Mouse (Mus musculus): ENCODE results near the gene Ankrd61. TPM values are rescaled to one million over a fixed set of nuclear protein-coding genes. Genes with fewer than 3 reads are reported as not detected.

Gene Ankrd61
- polyA plus RNA-seq, 1 experiment from 2014 or later: 0.48 TPM

DNA sequence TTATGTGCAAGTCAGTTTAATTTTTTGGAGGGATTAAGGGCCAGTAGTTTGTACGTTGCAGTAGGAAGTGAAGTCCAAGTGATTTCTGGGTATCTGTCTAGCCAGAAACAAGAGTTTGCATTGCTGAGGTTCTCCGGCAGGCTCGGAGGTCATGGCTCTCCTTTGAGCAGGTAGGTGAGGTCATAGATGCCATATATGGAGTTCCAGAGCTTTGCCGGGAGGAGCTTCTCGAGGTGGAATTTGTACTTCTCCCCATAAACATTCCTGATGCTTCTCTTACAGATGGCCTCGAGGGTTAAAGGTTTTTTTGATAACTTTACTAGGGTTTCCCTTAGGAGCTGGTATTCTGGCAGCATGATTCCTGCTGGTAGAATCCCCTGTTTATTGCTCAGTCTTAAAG is 6.7 kb downstream of the Ankrd61 start:
- Histone ChIP-seq H3K36me3 (peaks cover 85% of the 10 kb centered on the region), H3K9ac (no peak overlapping the region), H3K27ac (no peak overlapping the region), H3K4me2 (no peak overlapping the region), H3K4me3 (no peak overlapping the region), H3K4me1 (no peaks in the 10 kb centered on the region), H3K9me3 (no peaks in the 10 kb centered on the region), H3K27me3 (no peaks in the 10 kb centered on the region)
- ATAC-seq (ENCODE audit: insufficient number of reproducible peaks, insufficient read depth, low FRiP score, low TSS enrichment, low read depth): no peak
- WGBS: 79% methylated on average over 6 of the region's 6 CpGs

DNA sequence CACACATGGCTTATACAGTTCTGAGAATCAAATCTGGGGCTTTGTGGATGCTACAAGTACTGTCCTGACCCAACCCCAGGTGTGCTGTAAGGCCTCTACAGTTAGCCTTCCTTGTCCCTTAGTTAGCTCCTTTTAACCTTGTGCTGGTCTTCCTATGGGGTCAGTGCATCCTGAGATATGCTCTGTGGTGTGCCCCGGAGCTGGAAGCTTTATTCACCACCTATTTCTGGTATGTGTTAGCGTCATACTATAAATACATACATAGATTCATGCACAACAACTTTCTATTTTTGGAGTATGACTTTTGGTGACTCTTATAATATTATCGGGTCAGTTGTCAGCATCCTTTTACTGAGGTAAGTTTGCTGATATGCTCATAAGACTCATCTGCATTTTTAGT is 12.2 kb downstream of the Ankrd61 start:
- no peak for ATAC-seq (ENCODE audit: insufficient number of reproducible peaks, insufficient read depth, low FRiP score, low TSS enrichment, low read depth)
- Histone ChIP-seq H3K4me3 (no peak overlapping the region), H3K36me3 (peaks cover 97% of the 10 kb centered on the region), H3K4me2 (no peak overlapping the region), H3K27ac (no peak overlapping the region), H3K4me1 (no peaks in the 10 kb centered on the region), H3K9ac (no peak overlapping the region), H3K9me3 (no peaks in the 10 kb centered on the region), H3K27me3 (no peaks in the 10 kb centered on the region)
- 95% methylated on average over 3 of the region's 3 CpGs for WGBS

DNA sequence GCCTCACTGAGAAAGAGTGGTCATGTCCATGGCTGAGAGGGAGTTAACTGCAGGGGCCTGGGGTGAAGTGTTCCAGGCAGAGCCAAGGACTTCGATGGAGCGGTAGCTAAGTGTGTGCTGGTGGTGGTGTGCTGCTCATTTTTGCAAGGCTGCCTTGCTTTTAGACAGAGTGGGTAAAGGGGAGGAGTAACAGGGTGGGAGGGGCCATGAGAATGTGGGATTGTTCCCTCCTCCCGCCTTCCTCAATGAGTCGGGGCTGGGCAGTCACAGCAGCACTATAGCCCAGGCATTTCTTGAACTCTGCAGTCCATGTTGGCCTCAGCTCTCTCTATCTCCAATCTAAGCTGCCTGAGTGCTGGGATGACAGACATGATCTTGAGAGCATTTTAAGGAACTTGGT is 22.9 kb downstream of the Ankrd61 start:
- Histone ChIP-seq H3K27me3 (no peaks in the 10 kb centered on the region), H3K9ac (no peak overlapping the region), H3K4me3 (no peak overlapping the region), H3K27ac (no peak overlapping the region), H3K9me3 (no peaks in the 10 kb centered on the region), H3K36me3 (peaks cover 72% of the 10 kb centered on the region), H3K4me1 (no peaks in the 10 kb centered on the region), H3K4me2 (no peak overlapping the region)
- ATAC-seq (ENCODE audit: insufficient number of reproducible peaks, insufficient read depth, low FRiP score, low TSS enrichment, low read depth): no peak
- WGBS: 79% methylated on average over 4 of the region's 4 CpGs

DNA sequence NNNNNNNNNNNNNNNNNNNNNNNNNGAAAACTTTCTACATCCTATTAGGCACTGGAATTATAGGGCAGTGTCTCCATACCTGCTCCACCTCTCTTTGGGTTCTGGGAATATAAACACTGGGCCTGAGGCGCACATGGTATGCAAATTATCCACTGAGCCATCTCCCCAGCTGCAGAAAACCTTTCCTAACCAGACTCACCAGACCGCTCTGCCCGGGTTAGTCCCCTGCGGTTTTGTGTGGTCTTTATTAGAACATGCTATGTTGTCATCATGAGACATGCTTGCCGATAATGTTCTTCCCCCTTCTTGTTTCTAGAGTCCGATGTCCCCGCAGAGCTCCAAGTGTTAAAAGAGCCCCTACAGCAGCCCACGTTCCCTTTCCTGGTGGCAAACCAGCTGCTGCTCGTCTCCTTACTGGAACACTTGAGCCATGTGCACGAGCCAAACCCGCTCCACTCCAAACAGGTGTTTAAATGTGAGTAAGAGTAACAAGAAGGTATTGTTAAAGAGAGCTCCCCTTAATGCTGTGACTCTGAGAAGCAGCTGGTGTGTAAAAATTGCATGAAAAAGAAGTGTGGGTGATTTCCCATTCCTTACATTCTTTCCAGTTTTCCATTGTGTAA is 25.8 kb downstream of the Ankrd61 start:
- H3K4me1 ChIP-seq: no peaks in the 10 kb centered on the region
- H3K4me3 ChIP-seq: no peak overlapping the region
- no peak overlapping the region for H3K27ac ChIP-seq
- peaks cover 44% of the 10 kb centered on the region for H3K36me3 ChIP-seq
- H3K9me3 ChIP-seq: no peaks in the 10 kb centered on the region
- no peak overlapping the region for H3K4me2 ChIP-seq
- WGBS: 83% methylated on average over 11 of the region's 11 CpGs
- no peaks in the 10 kb centered on the region for H3K27me3 ChIP-seq
- H3K9ac ChIP-seq: no peak overlapping the region
- ATAC-seq (ENCODE audit: insufficient number of reproducible peaks, insufficient read depth, low FRiP score, low TSS enrichment, low read depth): no peak

Other genes starting within 250 kb of the Ankrd61 start
- gene Usp42, start 165.4 kb downstream of the Ankrd61 start, polyA plus RNA-seq (2015; fragmentation: Nextera tagmentation; extraction: Ambion mirVana): 24.2 and 27.2 TPM in 2 replicates
- 42.5 and 43.2 TPM in 2 replicates for gene Eif2ak1, start 79.9 kb downstream of the Ankrd61 start, polyA plus RNA-seq (2015; fragmentation: Nextera tagmentation; extraction: Ambion mirVana)
- 86.4 and 95.4 TPM in 2 replicates for gene Aimp2, start 12.2 kb upstream of the Ankrd61 start, polyA plus RNA-seq (2015; fragmentation: Nextera tagmentation; extraction: Ambion mirVana)
- gene Pms2, start 12.3 kb upstream of the Ankrd61 start, polyA plus RNA-seq (2015; fragmentation: Nextera tagmentation; extraction: Ambion mirVana): 29.4 and 33.0 TPM in 2 replicates
- 0.98 and 1.0 TPM in 2 replicates for gene Gm42421, start 30.5 kb upstream of the Ankrd61 start, polyA plus RNA-seq (2015; fragmentation: Nextera tagmentation; extraction: Ambion mirVana)
- 0.52 and 0.88 TPM in 2 replicates for gene Rsph10b, start 35.4 kb upstream of the Ankrd61 start, polyA plus RNA-seq (2015; fragmentation: Nextera tagmentation; extraction: Ambion mirVana)
- 79.6 and 82.0 TPM in 2 replicates for gene Ccz1, start 117.2 kb upstream of the Ankrd61 start, polyA plus RNA-seq (2015; fragmentation: Nextera tagmentation; extraction: Ambion mirVana)
- 0.58 TPM in 1 of 2 replicates, not detected in the other for gene Ocm, start 129.0 kb upstream of the Ankrd61 start, polyA plus RNA-seq (2015; fragmentation: Nextera tagmentation; extraction: Ambion mirVana)
- gene Lmtk2, start 202.8 kb upstream of the Ankrd61 start, polyA plus RNA-seq (2015; fragmentation: Nextera tagmentation; extraction: Ambion mirVana): 4.8 and 5.2 TPM in 2 replicates

Measured in embryonic facial prominence, embryonic 13.5 days (tissue).